Mouse (Mus musculus) frontal cortex, postnatal 25 days (tissue): Measurements from ENCODE around the gene Maco1.
A peak's percentile ranks its signal among the peaks of the same experiment; 100 is the strongest.

Experiments used
- DNase-seq, 2 experiments: peaks; one replicate each; pipeline ENCODE4 v3.0.0; 2022; ENCODE audit warnings: low spot score in 2 of 2

The Maco1 gene

DNA sequence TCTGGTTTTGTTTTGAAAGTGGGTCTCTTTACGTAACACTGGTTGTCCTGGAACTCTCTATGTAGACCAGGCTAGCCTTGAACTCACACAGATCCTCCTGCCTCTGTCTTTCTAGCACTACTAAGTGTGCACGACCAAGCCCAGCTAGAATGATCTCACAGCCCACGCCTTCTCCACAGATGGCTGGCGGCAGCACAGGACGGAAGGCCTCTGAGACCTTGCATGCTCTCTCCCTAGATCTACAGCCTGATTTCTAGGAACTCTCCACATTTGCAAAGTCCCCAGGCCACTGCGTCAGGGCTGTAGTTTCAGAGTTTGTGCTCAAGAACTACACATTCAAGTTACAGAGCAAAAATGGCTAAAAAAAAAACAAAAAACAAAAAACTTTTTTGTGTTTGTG, 79.0 kb downstream of the Maco1 start:
- DNase-seq, result no peak

DNA sequence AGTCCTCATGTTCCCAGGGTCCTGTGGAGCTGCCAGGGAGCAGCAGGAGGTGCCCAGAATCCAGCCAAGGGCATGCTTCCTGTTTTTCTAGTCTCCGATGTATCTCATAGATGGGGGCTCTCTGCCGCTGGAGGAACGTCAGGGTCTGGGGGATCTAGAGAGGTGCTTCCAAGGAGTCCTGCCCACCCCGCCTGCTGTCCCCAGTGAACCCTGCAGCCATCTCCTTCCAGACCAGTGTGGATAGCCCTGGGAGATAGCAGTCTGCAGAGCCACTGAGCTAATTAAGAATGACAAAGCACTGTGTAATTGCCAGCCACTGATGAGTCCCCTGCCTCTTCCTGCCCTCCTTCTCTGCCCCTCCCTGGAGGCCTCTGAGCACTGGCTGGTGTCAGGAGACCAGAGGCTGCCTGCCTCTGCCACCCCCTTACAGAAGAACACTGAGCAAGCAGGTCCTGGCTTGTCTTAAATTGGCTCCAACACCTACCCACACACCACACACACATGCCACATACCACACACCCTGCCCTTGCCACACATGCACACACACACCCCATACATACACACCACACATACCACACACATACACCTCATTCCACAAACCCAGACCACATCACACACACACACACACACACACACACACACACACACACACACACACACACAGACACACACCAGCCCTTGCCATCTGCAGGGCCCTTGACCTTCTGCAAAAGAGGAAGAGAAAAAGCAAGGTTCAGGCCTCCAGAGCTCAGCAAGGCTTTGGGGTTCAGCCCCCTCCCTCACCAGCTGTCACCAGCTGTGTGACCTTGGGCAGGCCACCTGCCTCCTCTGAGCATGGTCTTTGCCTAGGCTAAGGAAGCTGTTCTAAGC, 80.1 kb downstream of the Maco1 start:
- DNase-seq, result no peak

DNA sequence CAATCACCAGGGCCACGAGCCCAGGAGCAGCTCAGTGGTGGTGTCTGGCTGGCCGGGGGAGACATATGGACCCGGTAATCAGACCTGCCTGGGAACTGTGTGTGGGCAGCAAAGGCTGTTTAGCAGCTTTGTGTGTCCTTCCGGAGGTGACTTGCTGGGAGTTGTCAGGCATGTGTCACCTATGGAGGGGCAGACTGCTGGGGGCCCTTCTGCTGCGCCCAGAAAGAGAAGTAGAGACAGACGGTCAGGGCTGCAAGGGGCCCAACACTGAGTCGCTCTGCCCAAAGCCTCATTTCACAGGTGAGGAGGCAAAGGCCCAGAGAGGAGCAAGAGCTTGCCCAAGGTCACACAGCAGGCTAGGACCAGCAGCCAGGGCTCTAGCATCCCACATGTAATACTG, 83.3 kb downstream of the Maco1 start:
- no peak for DNase-seq

DNA sequence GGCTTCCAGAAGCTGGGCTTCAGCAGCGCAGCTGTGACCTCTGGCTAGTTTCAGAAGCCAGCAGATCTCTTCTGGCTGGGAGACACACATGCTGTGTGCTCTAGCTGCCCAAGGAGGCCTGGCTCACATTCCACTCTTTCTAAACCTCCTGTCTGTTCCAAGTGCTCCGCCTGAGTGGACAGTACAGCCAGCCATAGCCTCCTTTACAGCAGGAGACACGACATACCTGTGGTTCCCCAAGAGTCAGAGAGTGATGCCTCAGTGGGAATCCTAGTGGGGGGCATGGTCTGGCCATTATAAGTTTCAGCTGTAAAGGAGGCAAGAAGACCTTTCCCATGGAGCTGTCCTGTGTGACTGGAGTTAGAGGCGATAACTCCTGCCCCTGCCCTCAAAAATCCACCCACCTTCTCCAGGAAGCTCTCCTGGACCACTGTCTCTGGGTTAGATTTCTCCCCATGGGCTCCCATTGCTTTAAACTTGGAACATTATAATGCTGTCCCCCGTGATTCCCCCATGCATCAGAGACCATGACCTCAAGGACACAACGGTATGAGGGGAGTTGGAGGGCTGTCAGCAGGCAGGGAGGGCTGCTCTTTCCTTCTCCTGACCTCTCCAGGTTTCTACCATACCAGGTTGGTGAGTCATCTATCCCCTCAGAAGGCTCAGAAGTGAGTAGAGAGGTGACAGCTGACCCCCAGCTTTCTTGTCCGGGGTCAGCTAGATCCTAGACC, 83.9 kb downstream of the Maco1 start:
- DNase-seq, result no peak

DNA sequence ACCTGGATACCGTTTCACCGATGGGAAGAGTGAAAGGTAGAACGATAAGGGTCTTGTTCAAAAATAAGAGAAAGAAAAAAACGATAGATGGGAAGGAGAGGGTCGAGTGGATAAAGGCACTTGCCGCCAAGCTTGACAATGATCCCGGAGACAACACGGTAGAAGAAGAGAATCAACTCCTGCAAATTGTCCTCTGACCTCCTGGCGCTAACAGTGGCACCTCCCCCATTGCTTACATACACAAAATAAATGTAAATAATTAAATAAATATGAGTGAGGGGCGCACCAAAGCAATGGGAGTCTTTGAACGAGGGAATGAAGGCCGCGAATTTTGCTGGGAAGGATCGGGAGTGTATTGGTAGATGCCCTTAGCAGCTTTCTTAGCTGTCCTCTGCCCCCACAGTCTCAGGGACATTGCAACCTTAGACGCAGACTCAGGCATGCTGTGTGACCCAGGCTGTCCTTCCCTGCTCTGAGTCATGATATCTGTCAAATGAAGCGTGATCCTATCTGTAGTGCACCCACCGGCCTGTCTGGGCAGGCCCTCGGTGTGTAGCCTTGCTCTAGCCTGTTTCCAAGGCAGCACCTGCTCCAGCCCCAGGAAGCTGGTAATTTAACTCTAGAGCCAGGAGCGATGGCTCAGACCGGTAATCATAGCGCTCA, 84.8 kb downstream of the Maco1 start:
- no peak for DNase-seq

DNA sequence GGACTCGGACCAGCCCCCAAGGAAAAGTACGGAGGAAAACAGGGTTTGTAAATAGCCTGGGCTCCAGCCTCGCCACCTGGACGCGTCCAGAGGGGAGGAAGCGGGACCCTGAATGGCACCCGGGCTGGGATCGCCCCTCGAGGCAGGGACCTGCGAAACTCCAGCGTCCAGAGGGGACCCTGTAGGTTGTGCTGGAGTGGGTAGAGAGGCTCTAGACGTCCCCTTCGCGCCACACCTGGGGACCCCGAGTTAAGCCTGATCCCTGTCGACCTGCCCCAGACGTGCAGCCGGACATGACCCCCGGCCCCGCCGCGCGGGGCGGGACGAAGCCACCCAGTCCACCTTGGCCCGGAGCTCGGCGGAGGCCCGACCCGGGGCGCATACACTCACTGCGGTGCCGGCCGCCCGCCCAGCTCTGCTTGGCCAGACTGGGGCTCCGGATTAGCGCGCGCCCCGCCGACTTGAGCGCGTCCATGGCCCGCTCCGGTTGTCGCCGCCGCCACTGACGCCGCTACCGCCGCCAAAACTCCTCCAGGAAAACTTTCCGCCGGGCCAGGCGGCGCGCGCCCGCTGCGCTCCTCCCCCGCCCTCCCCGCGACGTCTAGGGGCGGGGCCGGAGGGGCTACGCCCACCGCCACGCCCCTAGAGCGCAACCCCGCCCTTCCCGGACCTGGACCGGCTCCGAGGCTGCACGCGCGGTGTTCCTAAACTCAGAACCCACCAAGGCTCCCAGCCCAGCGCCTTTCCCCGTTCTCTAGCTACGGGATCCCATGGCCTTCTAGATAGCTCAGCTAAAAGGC, 85.5 kb downstream of the Maco1 start, which contains the start of gene Ldlrap1:
Gene Ldlrap1, minus strand, starts transcription at position 599 of the 800 bp plus-strand sequence.
- peak in 1 of 2 experiments; percentile 40 for DNase-seq

DNA sequence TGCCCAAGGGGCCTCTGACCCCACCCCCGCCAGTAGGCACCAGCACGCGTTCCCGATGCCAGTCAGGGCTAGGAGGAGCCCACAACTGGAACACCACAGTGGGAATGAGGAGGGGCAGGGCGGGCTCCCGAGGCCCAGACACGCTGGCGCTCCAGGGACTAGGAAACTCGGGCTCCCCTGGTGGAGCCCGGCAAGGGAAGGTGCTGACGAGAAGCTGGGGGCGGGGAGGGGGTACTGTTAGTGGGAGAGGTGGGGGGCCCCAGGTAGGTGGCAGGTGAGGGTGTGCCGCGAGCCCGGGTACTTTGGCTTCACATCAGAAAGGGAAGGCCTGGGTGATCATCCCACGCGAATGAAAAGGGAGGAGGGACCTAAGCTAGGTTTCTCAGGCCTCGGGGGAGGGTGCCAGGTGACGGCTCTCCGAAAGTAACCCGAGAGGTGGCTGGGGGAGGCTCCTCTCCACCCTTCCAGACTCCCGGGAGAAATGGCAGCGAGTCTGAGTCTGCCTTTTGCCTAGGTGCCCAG, 86.2 kb downstream of the Maco1 start:
- no peak for DNase-seq

DNA sequence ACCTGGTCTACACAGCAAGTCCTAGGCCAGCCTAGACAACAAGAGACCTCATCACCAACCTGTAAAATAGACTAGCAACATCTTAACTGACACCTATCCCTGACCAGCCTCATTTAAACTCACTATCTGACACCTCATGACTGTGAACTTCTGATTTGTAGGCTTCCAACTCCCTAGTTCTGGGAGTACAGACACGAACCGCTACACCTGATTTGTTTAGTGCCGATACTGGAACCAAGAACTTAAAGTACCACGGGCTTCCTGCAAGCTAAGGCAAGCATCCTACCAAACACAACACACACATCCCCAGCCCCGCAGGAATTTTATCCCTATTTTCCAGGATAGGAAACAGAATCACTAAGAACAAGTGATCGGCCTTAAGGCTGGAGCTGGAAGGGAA, 86.9 kb downstream of the Maco1 start:
- no peak for DNase-seq

DNA sequence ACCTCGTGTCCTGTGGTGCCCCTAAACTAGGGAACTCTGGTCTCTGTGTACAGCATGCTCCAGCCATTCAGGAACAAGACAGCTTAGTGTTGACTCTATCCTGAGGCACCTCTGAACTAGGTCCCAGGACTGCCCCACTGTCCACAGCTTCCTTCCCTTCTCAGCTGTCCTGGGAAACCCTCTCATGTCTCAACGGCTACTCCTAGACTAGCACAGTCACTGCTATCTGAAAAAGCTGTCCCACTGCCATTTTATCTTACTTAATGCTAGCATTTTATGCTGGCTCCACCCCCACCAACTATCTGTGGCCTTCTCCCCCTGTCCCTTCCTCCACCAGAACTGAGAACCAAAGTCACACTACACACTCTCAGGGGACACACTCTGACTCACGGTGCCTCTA, 88.8 kb downstream of the Maco1 start:
- no peak for DNase-seq

DNA sequence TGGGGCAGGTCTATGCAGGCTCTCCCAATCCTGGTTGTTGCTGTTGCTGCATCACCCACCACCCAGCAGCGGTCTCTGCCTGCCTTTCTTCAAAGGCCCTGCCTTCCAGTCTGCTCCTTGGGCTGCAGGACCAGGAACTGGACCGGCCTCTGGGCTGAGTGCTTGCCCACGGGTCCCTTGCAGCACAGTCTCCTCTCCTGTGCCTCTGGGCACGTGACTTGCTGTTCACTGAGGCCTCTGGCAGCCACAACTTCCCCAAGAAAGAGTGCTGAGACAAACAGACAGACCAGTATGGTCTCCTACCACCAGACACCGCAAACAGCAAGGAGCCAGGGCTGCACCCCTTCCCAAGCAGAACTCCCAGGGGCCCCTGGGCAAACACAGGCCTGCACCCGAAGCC, 90.8 kb downstream of the Maco1 start:
- DNase-seq, result no peak

DNA sequence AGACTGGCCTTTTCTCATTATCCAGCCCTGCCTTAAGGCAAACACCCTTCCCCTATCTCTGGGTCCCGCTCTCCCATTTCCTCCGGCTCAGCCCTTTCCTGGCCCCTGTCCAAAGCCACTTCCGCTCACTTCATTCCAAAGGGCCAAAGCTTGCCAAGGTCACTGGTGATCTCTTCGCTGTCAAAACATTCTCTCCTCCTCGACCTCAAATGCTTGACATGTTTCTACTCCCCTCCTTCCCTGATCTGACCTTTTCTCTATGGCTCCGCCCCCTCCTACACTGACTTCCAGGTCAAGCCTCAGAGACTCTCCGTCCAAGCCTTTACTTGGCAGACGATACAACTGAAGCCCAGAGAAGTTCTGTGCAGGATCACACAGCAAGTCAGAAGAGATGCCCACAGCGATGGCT, 92.3 kb downstream of the Maco1 start:
- no peak for DNase-seq

DNA sequence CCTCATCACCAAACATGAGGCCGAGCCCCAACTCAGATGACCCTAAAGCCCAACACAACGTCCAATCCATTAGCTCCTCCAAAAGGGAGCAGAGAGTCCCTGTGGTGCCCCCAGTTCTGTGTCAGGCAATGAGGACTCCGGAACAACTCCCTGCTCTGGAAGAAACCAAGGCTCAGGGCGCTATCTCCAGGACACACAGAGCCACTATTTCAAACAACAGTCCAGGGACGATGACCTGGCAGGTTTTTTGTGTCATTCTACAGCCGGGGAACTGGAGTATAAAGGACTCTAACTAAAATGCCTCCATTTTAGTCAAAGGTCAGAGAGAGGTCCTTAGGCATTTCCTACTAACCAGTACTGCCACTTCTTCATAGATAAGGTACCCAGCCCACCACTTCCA, 92.9 kb downstream of the Maco1 start:
- no peak for DNase-seq

DNA sequence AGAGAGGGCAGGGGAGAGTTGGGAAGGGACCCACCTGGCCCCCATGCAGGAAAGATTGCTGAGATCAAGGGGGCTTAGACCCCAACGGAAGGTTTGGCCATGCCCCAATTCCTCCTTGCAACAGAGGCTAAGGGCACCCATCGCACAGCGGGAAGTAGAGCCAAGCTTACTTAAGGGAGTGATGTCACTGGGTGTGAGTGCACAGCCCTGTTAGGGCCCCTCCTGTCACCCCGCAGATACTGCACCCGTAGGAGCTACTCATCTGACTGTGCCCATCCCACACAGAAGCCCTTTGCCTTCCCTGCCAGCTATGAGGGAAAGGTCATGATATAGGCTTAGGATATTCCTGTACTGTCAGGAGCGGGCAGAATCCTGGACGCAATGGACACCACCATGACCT, 93.6 kb downstream of the Maco1 start:
- DNase-seq, result no peak

DNA sequence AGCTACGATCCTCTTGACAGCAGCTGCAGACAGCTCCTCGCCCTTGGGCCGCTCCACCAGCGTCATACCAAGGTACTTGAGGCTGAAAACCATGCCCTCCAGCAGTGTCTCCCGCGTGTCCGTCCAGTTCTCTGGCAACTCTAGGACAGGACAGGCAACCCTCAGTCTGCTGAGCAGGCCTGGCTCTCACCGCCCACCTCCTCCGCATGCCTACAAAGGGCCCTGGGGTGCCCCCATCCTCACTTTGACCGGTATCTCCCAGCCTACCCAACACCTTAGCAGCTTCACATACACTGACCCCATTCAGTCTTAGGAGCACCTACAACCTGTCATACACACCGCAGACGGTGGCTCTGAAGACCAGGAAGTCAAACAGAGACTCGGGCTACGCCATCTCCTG, 94.2 kb downstream of the Maco1 start:
- DNase-seq, result no peak

DNA sequence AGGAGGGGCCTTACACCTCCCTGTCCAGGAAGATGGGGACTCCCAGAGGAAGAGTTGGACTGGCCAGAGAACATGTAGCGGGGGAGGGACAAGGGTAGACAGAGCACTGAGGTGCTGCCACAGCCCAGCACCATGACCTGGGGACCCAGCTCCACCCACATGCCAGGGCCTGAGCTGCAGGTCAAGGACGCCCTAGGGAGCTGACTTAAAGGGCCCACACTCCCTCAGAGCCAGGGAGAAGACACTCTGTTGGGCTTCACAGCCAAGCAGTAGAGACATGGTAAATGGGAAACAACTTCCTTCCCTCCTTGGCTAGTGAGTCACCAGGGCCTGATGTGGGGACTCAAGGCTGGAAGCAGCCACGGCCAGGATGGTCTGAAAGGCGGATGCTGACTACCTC, 94.8 kb downstream of the Maco1 start:
- DNase-seq, result no peak

DNA sequence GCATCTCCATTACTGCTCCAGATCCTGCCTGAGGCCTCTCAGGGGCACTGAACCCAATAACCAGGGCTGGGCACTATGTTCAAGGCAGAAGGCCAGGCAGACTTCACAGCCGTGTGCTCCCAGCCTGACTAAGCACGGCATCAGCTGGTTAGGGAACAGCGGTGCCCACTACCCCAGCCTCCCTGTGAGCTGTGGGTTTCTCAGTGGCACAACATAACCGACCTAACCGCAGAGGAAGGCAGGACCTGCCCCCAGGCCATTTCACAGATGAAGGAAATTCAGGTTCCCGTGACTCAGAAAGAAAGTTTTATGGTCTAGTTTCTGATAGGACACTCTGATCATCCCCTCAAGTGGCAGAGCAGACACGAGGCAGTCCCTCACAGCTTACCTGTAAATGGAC, 96.2 kb downstream of the Maco1 start:
- DNase-seq, result no peak

DNA sequence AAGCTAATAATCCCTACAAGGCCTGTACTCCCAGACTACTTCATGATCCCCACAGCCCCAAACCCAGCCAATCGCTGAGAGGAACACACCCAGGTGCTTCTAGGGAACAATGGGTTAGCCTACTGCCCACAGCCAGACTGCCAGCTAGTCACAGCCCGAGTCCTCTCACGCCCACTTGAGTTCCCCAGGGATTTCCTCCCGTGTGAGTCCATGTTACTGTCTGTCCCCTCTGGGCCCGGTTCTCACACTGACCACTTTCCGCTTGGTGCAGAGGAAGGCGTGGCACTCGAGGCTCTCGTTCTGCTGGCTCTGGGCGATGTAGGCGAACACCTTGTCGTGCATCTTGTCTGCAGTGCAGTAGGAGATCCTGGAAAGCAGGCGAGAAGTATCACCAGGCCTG, 98.2 kb downstream of the Maco1 start:
- DNase-seq, result no peak

DNA sequence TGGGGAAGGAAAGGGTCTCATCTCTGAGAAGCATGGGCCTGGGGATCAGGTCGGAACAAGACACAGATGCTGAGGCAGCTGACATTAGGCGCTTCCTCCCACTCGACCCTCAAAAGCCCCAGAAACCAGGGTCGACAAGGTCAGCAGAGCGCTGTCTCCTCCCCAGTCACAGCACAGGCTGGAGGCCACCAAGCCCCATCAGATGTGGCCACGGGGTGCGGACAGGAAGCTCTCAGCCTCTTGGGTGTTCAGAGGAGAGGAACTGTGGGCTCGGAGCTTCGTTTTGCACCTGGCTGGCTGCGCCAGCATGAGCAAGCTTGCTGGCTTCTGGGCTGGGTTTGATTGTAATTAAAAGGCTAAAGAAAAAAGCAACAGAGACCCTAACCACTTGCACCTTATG, 98.8 kb downstream of the Maco1 start:
- DNase-seq, result no peak

DNA sequence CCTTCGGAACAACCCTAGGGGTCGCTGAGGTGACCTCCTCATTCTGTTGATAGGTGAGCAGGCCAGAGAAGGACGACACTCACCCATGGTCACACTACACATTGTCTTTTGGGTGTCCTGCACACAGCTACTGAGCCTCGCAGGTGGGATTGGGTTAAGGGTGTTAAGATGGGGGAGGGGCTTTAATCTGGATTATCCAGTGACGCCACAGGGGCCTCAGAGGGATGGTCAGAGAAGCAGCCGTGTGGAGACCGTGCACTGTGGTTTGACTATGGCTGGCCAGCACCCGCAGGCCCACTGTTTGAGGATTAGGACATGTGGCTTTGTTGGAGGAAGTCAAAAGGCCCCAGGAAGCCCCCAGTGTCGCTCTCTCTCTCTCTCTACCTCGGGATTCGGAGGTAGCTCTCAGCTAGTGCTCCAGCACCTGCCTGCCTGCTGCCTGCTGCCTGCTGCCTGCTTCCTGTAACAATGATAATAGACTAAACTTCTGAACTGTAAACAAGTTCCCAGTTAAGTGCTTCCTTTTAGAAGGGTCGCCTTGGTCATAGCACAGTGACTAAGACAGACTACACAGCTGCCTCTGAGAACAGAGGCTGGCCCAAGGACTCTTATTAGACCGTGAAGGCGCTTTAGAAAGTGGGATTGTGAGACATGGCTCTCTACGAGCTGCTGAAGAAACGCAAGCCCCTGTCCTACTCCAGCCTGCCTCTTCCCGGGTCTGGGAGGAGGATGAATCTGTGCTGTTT, 99.5 kb downstream of the Maco1 start:
- DNase-seq, result no peak

DNA sequence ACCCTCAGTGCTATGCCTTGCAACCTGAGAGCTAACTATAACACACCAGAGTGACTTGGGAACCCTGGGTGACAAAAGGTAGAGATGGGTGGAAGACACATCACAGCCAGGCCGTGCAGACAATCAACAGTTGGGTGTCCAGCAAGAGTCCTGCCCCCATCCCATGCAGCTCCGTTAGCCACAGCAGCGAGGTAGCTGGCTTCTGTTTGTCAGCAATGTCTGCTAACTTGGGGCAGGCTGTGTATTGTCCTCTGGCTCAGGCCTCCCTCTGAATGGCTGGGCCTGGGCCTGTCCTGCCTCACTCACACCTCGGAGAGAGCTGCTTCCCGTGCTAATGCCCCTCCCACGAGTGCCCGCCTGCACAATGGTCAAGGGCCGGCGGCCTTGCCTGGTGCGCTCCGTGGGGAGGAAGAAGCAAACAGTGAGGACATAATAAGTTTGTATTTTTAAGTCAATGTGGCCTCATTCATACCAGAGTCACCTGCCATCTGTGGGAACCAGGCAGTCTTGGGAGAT, 100.2 kb downstream of the Maco1 start:
- no peak for DNase-seq
